Mouse (Mus musculus) liver, embryonic 15.5 days (tissue): ENCODE results near the gene Adam19. TPM values are rescaled to one million over a fixed set of nuclear protein-coding genes. Genes with fewer than 3 reads are reported as not detected.
"Not testable (repeated sequence)": the region's sequence is repeated elsewhere in the genome, so short reads cannot be mapped to it uniquely, and the experiment has no call there.

Source experiments
- ATAC-seq: fragments of 200-750 bp; cut with Nextera tagmentation; 2 replicates; pipeline ENCODE4 v1.8.0; 2017; ENCODE audit warnings: moderate number of reproducible peaks, mild to moderate bottlenecking, moderate library complexity; ENCODE audit not compliant: insufficient read depth
- H3K27ac ChIP-seq: fragments of 300-500 bp; sonication (generic); replicated peaks from 2 replicates; pipeline ENCODE4 v1.5.1; 2015; ENCODE audit warnings: mild to moderate bottlenecking, inconsistent platforms
- H3K27me3 ChIP-seq: fragments of 300-500 bp; sonication (generic); 2 replicates; pipeline ENCODE4 v1.6.1; 2015; ENCODE audit warnings: mild to moderate bottlenecking, inconsistent platforms
- H3K36me3 ChIP-seq: fragments of 300-500 bp; sonication (generic); replicated peaks from 2 replicates; pipeline ENCODE4 v1.6.1; 2015; ENCODE audit warnings: moderate library complexity, mild to moderate bottlenecking, inconsistent platforms
- H3K4me1 ChIP-seq: fragments of 300-500 bp; sonication (generic); replicated peaks from 2 replicates; pipeline ENCODE4 v1.6.1; 2015; ENCODE audit warnings: inconsistent platforms
- H3K4me2 ChIP-seq: fragments of 300-500 bp; sonication (generic); 2 replicates; pipeline ENCODE4 v1.6.1; 2015; ENCODE audit warnings: moderate library complexity, mild to moderate bottlenecking, inconsistent platforms
- H3K4me3 ChIP-seq: fragments of 300-500 bp; sonication (generic); replicated peaks from 2 replicates; pipeline ENCODE4 v1.5.1; 2015; ENCODE audit warnings: mild to moderate bottlenecking, inconsistent platforms
- H3K9ac ChIP-seq: fragments of 300-500 bp; sonication (generic); 2 replicates; pipeline ENCODE4 v1.6.1; 2015; ENCODE audit warnings: moderate library complexity, mild to moderate bottlenecking, inconsistent platforms
- H3K9me3 ChIP-seq: fragments of 300-500 bp; sonication (generic); replicated peaks from 2 replicates; pipeline ENCODE4 v1.6.1; 2016; ENCODE audit warnings: inconsistent platforms
- WGBS: fragments of 180-500 bp; shearing (Covaris S2); methylation state at CpG from one replicate; pipeline ENCODE4 v1.1.7; 2015; ENCODE audit warnings: mixed read lengths; ENCODE audit not compliant: insufficient replicate concordance; 5-methylcytosine and 5-hydroxymethylcytosine counted together
- polyA plus RNA-seq: library from polyadenylated mRNA; unstranded; fragments of >200 nt; fragmentation: Nextera tagmentation; extraction: Ambion mirVana; gene quantifications from 2 replicates; pipeline ENCODE4 v1.2.1, GENCODE M21; 2015

Adam19 gene
- polyA plus RNA-seq, 1 experiment from 2014 or later = 0.98 TPM

DNA sequence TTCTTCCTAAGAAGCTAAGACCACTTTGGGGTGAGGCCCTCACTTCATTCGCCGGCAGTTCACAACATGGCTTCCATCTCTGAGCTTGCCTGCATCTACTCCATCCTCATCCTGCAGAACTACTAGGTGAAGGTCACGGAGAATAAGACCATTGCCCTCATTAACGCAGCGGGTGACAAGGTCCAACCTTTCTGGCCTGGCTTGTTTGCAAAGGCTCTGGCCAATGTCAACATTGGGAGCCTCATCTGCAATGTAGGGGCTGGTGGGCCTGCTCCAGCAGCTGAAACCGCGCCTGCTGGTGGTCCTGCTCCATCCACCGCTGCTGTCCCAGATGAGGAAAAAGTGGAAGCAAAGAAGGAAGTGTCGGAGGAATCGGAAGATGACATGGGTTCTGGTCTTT is 19.4 kb upstream of the Adam19 start:
- Histone ChIP-seq H3K4me2 (no peak overlapping the region), H3K27me3 (no peaks in the 10 kb centered on the region), H3K27ac (no peak overlapping the region), H3K36me3 (no peaks in the 10 kb centered on the region), H3K4me1 (no peaks in the 10 kb centered on the region), H3K9ac (no peak overlapping the region), H3K9me3 (no peaks in the 10 kb centered on the region), H3K4me3 (no peak overlapping the region)
- WGBS = 75% methylated on average over 10 of the region's 10 CpGs
- ATAC-seq = no peak

DNA sequence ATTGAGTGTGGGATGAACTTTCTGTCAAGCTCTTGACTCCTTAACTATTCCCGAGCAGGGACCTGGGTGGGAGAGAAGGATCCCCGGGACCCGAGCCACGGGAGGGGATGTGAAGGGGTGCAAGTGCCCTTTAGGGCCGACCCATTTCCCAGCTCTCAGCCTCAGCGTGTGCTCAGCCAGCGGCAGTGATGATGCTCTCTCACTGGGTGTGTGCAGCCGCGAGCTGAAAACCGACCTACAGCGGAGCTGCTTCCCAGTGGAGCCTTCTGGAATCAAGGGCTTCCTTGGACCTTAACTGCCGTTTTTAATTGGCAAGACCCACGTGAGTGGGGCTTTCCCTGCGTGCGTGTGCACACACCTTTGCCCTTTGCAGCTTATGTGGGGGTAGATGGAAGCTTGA is 16.9 kb upstream of the Adam19 start:
- Histone ChIP-seq H3K4me1 (no peaks in the 10 kb centered on the region), H3K4me3 (no peak overlapping the region), H3K36me3 (no peaks in the 10 kb centered on the region), H3K27me3 (no peaks in the 10 kb centered on the region), H3K9ac (no peak overlapping the region), H3K27ac (no peak overlapping the region), H3K4me2 (peak overlapping the region; percentile 13; the same call in 1 of the 2 replicates), H3K9me3 (no peaks in the 10 kb centered on the region)
- no peak for ATAC-seq
- 66% methylated on average over 15 of the region's 15 CpGs for whole genome bisulfite sequencing

DNA sequence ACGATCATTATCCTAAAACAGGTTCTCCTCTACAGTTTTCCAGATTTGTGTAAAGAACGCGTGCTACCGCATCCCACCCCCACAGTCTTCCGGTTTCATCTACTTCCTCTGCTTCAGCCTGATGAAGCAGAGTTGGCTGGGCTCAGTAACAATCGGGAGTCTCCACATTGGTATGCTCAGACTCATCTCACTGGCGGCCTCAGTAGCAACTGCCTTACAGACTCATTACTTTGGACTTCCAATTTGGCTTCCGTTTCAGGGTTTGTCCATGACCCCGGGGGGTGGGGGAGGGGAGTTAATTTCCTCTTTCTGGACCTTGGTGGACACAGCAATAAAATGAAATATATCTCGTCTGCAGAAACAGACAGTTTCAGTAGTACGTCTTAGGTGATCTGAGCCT is 16.5 kb upstream of the Adam19 start:
- ATAC-seq = 0 out of 2 replicates have a peak, but pooled peaks have one; percentile 15
- Histone ChIP-seq H3K4me3 (no peak overlapping the region), H3K4me1 (no peaks in the 10 kb centered on the region), H3K27ac (no peak overlapping the region), H3K9me3 (no peaks in the 10 kb centered on the region), H3K9ac (no peak overlapping the region), H3K4me2 (peak overlapping the region; percentile 13; the same call in 1 of the 2 replicates), H3K36me3 (no peaks in the 10 kb centered on the region), H3K27me3 (no peaks in the 10 kb centered on the region)
- WGBS = 49% methylated on average over 11 of the region's 11 CpGs

DNA sequence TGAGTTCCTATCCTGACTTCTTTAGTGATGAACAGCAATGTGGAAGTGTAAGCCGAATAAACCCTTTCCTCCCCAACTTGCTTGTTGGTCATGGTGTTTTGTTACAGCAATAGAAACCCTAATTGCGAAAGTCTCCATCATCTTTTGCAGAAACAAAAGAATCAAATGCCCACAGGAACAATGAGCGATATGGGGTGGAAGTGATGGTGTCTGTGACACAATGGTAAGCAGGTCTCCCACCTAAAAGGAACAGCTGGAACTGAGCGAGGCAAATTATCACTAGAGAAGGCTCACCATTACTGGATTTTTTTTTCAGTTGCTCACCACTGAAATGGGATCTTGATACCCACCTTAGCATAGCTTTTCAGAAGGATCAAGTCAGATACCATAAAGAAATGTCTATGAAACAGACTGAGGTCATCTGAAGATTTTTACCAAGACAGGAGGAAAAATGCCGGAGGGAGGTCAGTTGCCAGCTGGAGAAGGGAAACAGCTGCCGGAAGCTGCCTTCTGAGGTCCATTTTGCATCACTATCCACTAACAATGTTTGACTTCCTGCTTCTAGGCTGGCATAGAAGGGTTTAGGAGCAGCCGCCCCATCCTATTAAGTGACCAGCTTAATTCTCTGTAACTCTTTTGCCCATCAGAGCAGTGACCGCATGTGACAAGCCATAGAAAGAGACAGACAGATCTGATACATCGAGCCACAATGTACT is 14.8 kb upstream of the Adam19 start:
- H3K4me3 ChIP-seq = no peak overlapping the region
- no peaks in the 10 kb centered on the region for H3K4me1 ChIP-seq
- ATAC-seq = no peak
- no peak overlapping the region for H3K9ac ChIP-seq
- WGBS = 61% methylated on average over 9 of the region's 9 CpGs
- H3K27ac ChIP-seq = no peak overlapping the region
- no peaks in the 10 kb centered on the region for H3K27me3 ChIP-seq
- H3K9me3 ChIP-seq = no peaks in the 10 kb centered on the region
- no peaks in the 10 kb centered on the region for H3K36me3 ChIP-seq
- no peak overlapping the region for H3K4me2 ChIP-seq

DNA sequence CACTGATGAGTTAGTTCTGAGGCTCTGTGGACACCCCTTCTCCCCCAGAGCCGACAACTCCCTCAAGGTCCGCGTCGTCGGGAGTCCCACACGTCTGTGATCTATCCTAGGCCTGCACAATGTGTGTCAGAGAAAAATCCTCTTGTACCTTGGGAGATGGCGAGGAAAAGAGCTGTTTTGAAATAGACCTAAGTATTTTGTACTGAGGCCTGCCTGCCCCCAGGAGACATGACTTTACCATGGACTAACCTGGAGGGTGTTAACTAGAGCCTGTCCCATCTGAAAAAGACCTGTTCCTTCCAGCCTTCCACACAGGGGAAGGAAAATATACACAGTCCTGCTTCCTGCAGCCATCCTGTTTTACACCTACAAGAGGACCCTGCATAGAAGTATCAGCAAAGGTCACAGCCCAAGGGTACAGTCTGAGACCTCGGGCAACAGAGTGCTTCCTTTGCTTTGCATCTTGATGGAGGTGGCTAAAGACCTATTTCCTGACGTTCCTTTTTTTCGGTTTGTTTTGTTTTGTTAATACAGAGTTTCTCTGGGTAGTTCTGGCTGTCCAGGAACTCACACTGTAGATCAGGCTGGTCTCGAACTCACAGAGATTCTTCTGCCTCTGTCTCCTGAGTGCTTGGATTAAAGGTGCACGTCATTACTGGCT is 14.1 kb upstream of the Adam19 start:
- no peak overlapping the region for H3K4me2 ChIP-seq
- WGBS = 61% methylated on average over 12 of the region's 12 CpGs
- no peak overlapping the region for H3K9ac ChIP-seq
- H3K4me3 ChIP-seq = no peak overlapping the region
- ATAC-seq = no peak
- no peak overlapping the region for H3K27ac ChIP-seq
- no peaks in the 10 kb centered on the region for H3K36me3 ChIP-seq
- H3K4me1 ChIP-seq = no peaks in the 10 kb centered on the region
- H3K9me3 ChIP-seq = no peaks in the 10 kb centered on the region
- no peaks in the 10 kb centered on the region for H3K27me3 ChIP-seq

DNA sequence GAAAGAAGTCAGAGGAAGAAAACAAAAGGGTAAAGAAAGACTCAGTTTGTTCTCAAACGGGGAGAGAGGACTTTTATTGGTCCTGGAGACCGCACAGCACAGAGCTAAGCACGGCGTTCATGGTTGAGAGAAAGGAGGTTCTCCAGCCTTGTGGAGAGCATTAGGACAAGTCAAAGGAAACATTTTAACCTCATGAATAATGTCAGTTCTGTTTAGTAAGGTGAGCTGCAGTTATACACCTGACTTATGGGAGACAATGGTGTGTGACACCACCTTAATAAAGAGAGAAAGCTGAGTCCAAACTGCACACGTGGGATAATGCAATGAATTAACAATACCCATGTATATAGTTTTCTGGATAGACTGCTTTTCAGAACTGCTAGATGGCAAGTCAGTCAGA is 11.0 kb upstream of the Adam19 start:
- H3K4me3 ChIP-seq = no peak overlapping the region

DNA sequence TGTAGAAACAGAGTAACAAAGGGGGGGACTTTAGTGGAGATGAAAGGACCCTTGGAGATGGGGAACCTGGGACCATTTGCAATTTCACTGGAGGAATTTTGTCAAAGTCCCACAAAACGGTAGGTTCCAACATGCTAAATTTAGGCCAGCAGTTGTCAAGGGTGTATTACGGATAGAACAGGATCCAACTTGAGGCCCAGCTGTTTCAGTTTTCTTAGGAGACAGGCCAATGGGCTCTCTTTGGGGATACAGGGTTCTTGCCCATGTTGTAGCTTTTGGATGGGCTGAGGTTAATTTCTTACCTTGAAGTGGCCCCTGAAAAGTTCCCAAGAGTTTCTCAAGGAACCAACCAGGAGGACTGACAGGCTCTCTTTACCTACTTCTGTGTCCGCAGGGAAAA is 8.5 kb upstream of the Adam19 start:
- no peak overlapping the region for H3K27ac ChIP-seq
- no peak overlapping the region for H3K4me3 ChIP-seq
- H3K27me3 ChIP-seq = peaks cover 6% of the 10 kb centered on the region; the same call in 1 of the 2 replicates
- 72% methylated on average over 3 of the region's 3 CpGs for WGBS
- H3K9ac ChIP-seq = no peak overlapping the region
- no peak overlapping the region for H3K4me2 ChIP-seq
- H3K4me1 ChIP-seq = no peaks in the 10 kb centered on the region
- no peaks in the 10 kb centered on the region for H3K36me3 ChIP-seq
- H3K9me3 ChIP-seq = no peaks in the 10 kb centered on the region
- ATAC-seq = no peak

More for the DNA sequence above, 11.0 kb upstream of the Adam19 start:
- ATAC-seq = no peak
- Histone ChIP-seq H3K36me3 (no peaks in the 10 kb centered on the region), H3K4me2 (no peak overlapping the region), H3K9ac (no peak overlapping the region), H3K27ac (no peak overlapping the region), H3K4me1 (no peaks in the 10 kb centered on the region), H3K9me3 (no peaks in the 10 kb centered on the region), H3K27me3 (no peaks in the 10 kb centered on the region)
- WGBS = 80% methylated on average over 5 of the region's 5 CpGs

DNA sequence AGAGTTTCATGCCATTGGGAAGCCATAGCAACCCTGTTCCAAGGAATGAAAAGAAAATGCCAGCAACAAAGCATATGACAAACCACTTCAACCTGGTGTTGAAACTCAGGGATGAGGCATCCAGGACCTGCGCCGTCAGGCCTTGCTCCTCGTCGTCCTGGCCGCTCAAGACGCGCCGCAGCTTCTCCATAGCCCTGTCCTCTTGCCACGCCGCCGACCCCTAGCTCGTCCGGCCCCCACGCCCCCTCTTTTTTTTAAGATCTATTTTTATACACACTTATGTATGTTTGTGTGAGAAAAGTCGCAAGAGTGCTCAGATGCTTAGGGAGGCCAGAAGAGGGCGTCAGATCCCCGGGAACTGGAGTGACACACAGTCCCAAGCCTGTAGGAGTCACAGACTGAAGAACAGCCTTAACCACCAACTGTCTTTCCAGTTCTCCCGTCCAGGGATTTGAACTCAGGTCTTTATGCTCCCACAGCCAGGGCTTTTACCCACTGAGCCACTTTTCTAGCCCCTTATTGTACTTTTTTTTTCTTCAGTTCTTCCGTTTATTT is 3.6 kb upstream of the Adam19 start, which contains the start of gene Gm12166:
TSS of gene Gm12166 (minus strand) at position 217 of the 555 bp plus-strand sequence.
- WGBS = 32% methylated on average over 19 of the region's 19 CpGs
- H3K9ac ChIP-seq, ATAC-seq: not testable (repeated sequence)

DNA sequence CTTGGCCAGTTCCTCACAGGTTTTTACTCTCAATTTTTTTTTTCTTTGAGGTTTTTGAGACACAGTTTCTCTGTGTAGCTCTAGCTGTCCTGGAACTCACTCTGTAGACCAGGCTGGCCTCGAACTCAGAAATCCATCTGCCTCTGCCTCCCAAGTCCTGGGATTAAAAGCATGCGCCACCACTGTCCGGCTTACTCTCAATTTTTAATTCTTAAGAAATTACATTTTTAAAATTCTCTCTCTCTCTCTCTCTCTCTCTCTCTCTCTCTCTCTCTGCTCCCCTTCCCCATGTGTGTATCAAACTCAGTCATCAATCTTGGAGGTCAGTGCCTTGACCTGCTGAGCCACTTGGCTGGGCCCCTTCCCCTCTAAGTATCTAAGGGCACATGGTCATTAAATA is 2.3 kb upstream of the Adam19 start:
- H3K27me3 ChIP-seq = peaks cover 64% of the 10 kb centered on the region
- WGBS = 70% methylated on average over 3 of the region's 3 CpGs
- H3K36me3 ChIP-seq, H3K27ac ChIP-seq, H3K4me2 ChIP-seq, ATAC-seq, H3K9ac ChIP-seq, H3K9me3 ChIP-seq, H3K4me3 ChIP-seq, H3K4me1 ChIP-seq: not testable (repeated sequence)

More for the DNA sequence above, 3.6 kb upstream of the Adam19 start, which contains the start of gene Gm12166:
- H3K27ac ChIP-seq, H3K9me3 ChIP-seq, H3K4me2 ChIP-seq, H3K4me3 ChIP-seq, H3K36me3 ChIP-seq, H3K4me1 ChIP-seq: not testable (repeated sequence)
- peaks cover 52% of the 10 kb centered on the region for H3K27me3 ChIP-seq

DNA sequence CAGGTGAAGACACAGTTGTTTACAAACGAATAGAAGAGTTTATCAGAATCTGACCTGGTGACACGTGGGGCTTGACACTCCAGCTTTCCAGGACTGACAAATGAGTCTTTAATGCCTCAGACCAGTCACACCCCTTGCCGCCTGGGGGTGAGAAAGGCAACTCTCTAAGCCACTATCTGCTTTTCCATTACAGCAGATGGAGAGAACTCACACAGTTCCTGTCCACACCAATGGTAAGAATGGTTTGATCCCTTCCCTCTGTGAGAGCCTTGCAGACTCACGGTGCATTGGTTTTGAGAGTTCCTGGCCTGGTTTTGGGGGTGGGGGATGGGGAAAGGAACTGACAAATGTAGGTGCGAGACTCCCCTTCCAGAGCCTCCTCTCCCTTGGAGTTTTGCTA is 1.5 kb upstream of the Adam19 start:
- Histone ChIP-seq H3K27ac (no peak overlapping the region), H3K27me3 (peaks cover 71% of the 10 kb centered on the region), H3K9ac (no peak overlapping the region), H3K4me2 (no peak overlapping the region), H3K36me3 (no peaks in the 10 kb centered on the region), H3K4me1 (peaks cover 7% of the 10 kb centered on the region; the same call in 1 of the 2 replicates), H3K9me3 (no peaks in the 10 kb centered on the region), H3K4me3 (no peak overlapping the region)
- 25% methylated on average over 5 of the region's 5 CpGs for WGBS
- no peak for ATAC-seq
